In the genomic region with DNA sequence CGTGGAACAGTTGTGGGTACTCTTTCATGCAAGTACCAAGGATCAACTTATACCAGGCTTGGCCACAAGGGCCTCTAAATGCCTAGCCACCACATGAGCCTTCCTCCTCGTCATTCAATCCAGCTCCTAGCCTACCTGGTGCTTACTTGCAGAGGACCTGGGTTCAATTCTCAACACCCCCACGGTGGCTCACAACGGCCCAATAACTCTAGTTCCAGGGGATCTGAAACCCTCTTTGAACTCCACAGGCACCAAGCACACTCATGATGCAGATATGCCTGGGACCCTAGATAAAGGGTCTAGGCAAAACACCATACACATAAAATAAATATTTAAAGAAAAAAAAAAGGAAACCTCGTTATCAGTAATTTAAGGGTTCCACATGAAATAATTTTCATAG, we compare ENCODE assay signal across 7 mouse cellular contexts. TPM values are rescaled to one million over a fixed set of nuclear protein-coding genes. Genes with fewer than 3 reads are reported as not detected.
A peak's percentile ranks its signal among the peaks of the same experiment; 100 is the strongest.
DNase-seq lines count a peak whose midpoint lies in the region; ATAC-seq lines count a peak whose summit lies in the region.

No protein-coding gene starts in this region.

- ATAC-seq in heart, embryonic 16.5 days (replicated peaks; ENCODE audit: extremely low read depth, insufficient read depth, low FRiP score), result no peak
- ATAC-seq in stomach, embryonic 15.5 days (ENCODE audit: insufficient read depth, low FRiP score, low read depth), result no peak

- H3K4me1 ChIP-seq in heart, embryonic 16.5 days (ENCODE audit: control insufficient read depth, insufficient read depth, low read length), result peaks cover 21% of the 10 kb centered on the region
- peaks cover 10% of the 10 kb centered on the region for H3K4me1 ChIP-seq in stomach, embryonic 15.5 days

- no peaks in the 10 kb centered on the region for H3K27me3 ChIP-seq in heart, embryonic 16.5 days (ENCODE audit: control insufficient read depth, insufficient read depth, low read length)
- H3K27me3 ChIP-seq in stomach, embryonic 15.5 days (replicated peaks), result no peaks in the 10 kb centered on the region

- peak overlapping the region; percentile 70 for H3K4me3 ChIP-seq in heart, embryonic 16.5 days (ENCODE audit: low read length)
- peak overlapping the region; percentile 99 for H3K4me3 ChIP-seq in stomach, embryonic 15.5 days (replicated peaks)

- peak overlapping the region; percentile 88 for H3K9ac ChIP-seq in heart, embryonic 16.5 days (ENCODE audit: low read length)
- H3K9ac ChIP-seq in stomach, embryonic 15.5 days, result peak overlapping the region; percentile 12; the same call in 1 of the 2 replicates

- 48% methylated on average over 5 of the region's 5 CpGs for WGBS in heart, embryonic 16.5 days
- 43% methylated on average over 5 of the region's 5 CpGs for WGBS in stomach, embryonic 15.5 days

- H3K27ac ChIP-seq in heart, embryonic 16.5 days (ENCODE audit: low read length), result no peak overlapping the region; the same call in 1 of the 2 replicates
- no peak overlapping the region for H3K27ac ChIP-seq in stomach, embryonic 15.5 days

- peak overlapping the region; percentile 81 for H3K4me2 ChIP-seq in heart, embryonic 16.5 days (ENCODE audit: low read depth, low read length)
- H3K4me2 ChIP-seq in stomach, embryonic 15.5 days, result peak overlapping the region; percentile 49

- H3K36me3 ChIP-seq in heart, embryonic 16.5 days (ENCODE audit: control insufficient read depth, insufficient read depth), result no peaks in the 10 kb centered on the region
- H3K36me3 ChIP-seq in stomach, embryonic 15.5 days, result no peaks in the 10 kb centered on the region

- peak; percentile 72 for DNase-seq in 3T3-L1 (ENCODE audit: low read depth, low spot score)
- peak; percentile 65 for DNase-seq in 416B (ENCODE audit: low read depth)
- DNase-seq in cerebellum, adult 9-11 months, result peak; percentile 42
- DNase-seq in lung, postnatal 10 days, result peak; percentile 10
- no peak for DNase-seq in adrenal gland, adult 18-20 months (ENCODE audit: low spot score in 2 of 2)

- no peaks in the 10 kb centered on the region for H3K9me3 ChIP-seq in heart, embryonic 16.5 days (replicated peaks; ENCODE audit: control insufficient read depth, low read length)
- H3K9me3 ChIP-seq in stomach, embryonic 15.5 days, result no peaks in the 10 kb centered on the region

RNA-seq across cellular contexts. Expression of a gene that starts 1.3 kb away (rescaled TPM):
- 95.4 and 98.4 TPM in 2 replicates for polyA plus RNA-seq in heart, embryonic 16.5 days (2015; fragmentation: Nextera tagmentation; extraction: Ambion mirVana)
- 129 and 135 TPM in 2 replicates for polyA plus RNA-seq in stomach, embryonic 15.5 days (2015; fragmentation: Nextera tagmentation; extraction: Ambion mirVana)
- total RNA-seq in adrenal gland, adult 18-20 months (2021), result 10 to 100 TPM; 96.5 to 99.1 TPM

RNA-seq across cellular contexts. Expression of a gene that starts 13.6 kb away (rescaled TPM):
- 17.1 and 18.5 TPM in 2 replicates for polyA plus RNA-seq in heart, embryonic 16.5 days (2015; fragmentation: Nextera tagmentation; extraction: Ambion mirVana)
- polyA plus RNA-seq in stomach, embryonic 15.5 days (2015; fragmentation: Nextera tagmentation; extraction: Ambion mirVana), result 21.4 and 22.6 TPM in 2 replicates
- total RNA-seq in adrenal gland, adult 18-20 months (2021), result 1 to 10 TPM; 7.7 to 8.2 TPM

RNA-seq across cellular contexts. Expression of a gene that starts 45.8 kb away (rescaled TPM):
- 4.9 TPM in 2 replicates for polyA plus RNA-seq in heart, embryonic 16.5 days (2015; fragmentation: Nextera tagmentation; extraction: Ambion mirVana)
- 6.2 and 6.8 TPM in 2 replicates for polyA plus RNA-seq in stomach, embryonic 15.5 days (2015; fragmentation: Nextera tagmentation; extraction: Ambion mirVana)
- total RNA-seq in adrenal gland, adult 18-20 months (2021), result 10 to 100 TPM; 36.1 to 41.2 TPM

Comparison
In these comparisons a context has a peak if more than half of its experiments do, and no peak if none do; other contexts are left out.
1. DNase-seq: peak in 3T3-L1 (single experiment), 416B (single experiment), cerebellum, adult 9-11 months (single experiment) and lung, postnatal 10 days (single experiment); none in adrenal gland, adult 18-20 months (0 of 2).